Mouse (Mus musculus) CH12.LX (cell line): ENCODE results near the gene Olfr1410. TPM values are rescaled to one million over a fixed set of nuclear protein-coding genes. Genes with fewer than 3 reads are reported as not detected.

Experiments
- DNase-seq: peaks from one replicate; pipeline ENCODE4 v3.0.0-alpha.2; 2013; ENCODE audit errors: extremely low read depth
- H3K27ac ChIP-seq: 2 replicates; pipeline ENCODE4 v1.5.1; 2012; ENCODE audit warnings: low read depth, mild to moderate bottlenecking, control low read depth, moderate library complexity; ENCODE audit not compliant: insufficient read depth
- H3K27me3 ChIP-seq: replicated peaks from 2 replicates; pipeline ENCODE3; 2012; ENCODE audit warnings: inconsistent platforms
- H3K36me3 ChIP-seq, 2 experiments: replicated peaks in 1 of 2; 2 replicates each; pipeline versions ENCODE3 to v1.6.1; 2012; ENCODE audit warnings: inconsistent platforms in 1 of 2, low read length in 1 of 2, mild to moderate bottlenecking in 1 of 2, mixed read lengths in 1 of 2, moderate library complexity in 1 of 2; ENCODE audit not compliant: control insufficient read depth in 1 of 2, insufficient read depth in 1 of 2
- H3K4me1 ChIP-seq, 2 experiments: 2 replicates each; pipeline ENCODE4 v1.6.1; 2012; ENCODE audit warnings: inconsistent platforms in 1 of 2, moderate library complexity in 1 of 2; ENCODE audit not compliant: insufficient read depth in 2 of 2, control insufficient read depth in 1 of 2
- H3K4me2 ChIP-seq: 2 replicates; pipeline ENCODE4 v1.6.1; 2012; ENCODE audit warnings: low read depth, mild to moderate bottlenecking, control low read depth; ENCODE audit not compliant: poor library complexity, insufficient read depth, severe bottlenecking
- H3K4me3 ChIP-seq, 3 experiments: fragments of 150-350 bp in 1 of 3; sonication (generic) in 1 of 3; replicated peaks in 1 of 3; 2 replicates each; pipeline versions ENCODE3 to v1.5.1; 2011 to 2012; ENCODE audit warnings: low read depth in 2 of 3, low read length in 2 of 3, mild to moderate bottlenecking in 2 of 3, moderate library complexity in 2 of 3, control low read depth in 1 of 3, improper control_type of control experiment in 1 of 3, inconsistent platforms in 1 of 3, mixed read lengths in 1 of 3; ENCODE audit not compliant: poor library complexity in 1 of 3
- H3K79me2 ChIP-seq: replicated peaks from 2 replicates; pipeline ENCODE4 v1.6.1; 2012; ENCODE audit warnings: mild to moderate bottlenecking, moderate library complexity; ENCODE audit not compliant: control insufficient read depth, poor library complexity, insufficient read depth, severe bottlenecking; ENCODE audit errors: extremely low read depth
- H3K9ac ChIP-seq: 2 replicates; pipeline ENCODE4 v1.6.1; 2012; ENCODE audit warnings: low read depth, mild to moderate bottlenecking, control low read depth, moderate library complexity; ENCODE audit not compliant: insufficient read depth
- H3K9me3 ChIP-seq: replicated peaks from 2 replicates; pipeline ENCODE3; 2012; ENCODE audit warnings: low read length, inconsistent platforms, mixed read lengths
- BHLHE40 ChIP-seq: IDR thresholded peaks from 2 replicates; pipeline ENCODE4 v1.6.1; 2011; ENCODE audit warnings: mild to moderate bottlenecking, low read depth, low read length, improper control_type of control experiment
- CHD1 ChIP-seq: IDR thresholded peaks from 2 replicates; pipeline ENCODE4 v1.6.1; 2012; ENCODE audit warnings: low read depth, low read length, improper control_type of control experiment, inconsistent platforms
- CHD2 ChIP-seq: IDR thresholded peaks from 2 replicates; pipeline ENCODE4 v1.6.1; 2011; ENCODE audit warnings: low read length, improper control_type of control experiment
- ELF1 ChIP-seq: IDR thresholded peaks from 2 replicates; pipeline ENCODE4 v1.6.1; 2014; ENCODE audit warnings: low read depth, mild to moderate bottlenecking, inconsistent platforms, low read length, improper control_type of control experiment
- ETS1 ChIP-seq: conservative IDR thresholded peaks from 2 replicates; pipeline ENCODE4 v1.6.1; 2012; ENCODE audit warnings: low read depth, mild to moderate bottlenecking, inconsistent platforms, low read length, improper control_type of control experiment, moderate library complexity
- GABPA ChIP-seq: IDR thresholded peaks from 2 replicates; pipeline ENCODE4 v1.6.1; 2012; ENCODE audit warnings: low read depth, low read length, improper control_type of control experiment, inconsistent platforms; ENCODE audit not compliant: insufficient replicate concordance
- HCFC1 ChIP-seq: IDR thresholded peaks from 2 replicates; pipeline ENCODE4 v1.6.1; 2012; ENCODE audit warnings: low read depth, mild to moderate bottlenecking, inconsistent platforms, low read length, improper control_type of control experiment
- JUND ChIP-seq: conservative IDR thresholded peaks from 2 replicates; pipeline ENCODE4 v1.6.1; 2011; ENCODE audit warnings: low read depth, low read length, improper control_type of control experiment
- MAFK ChIP-seq: IDR thresholded peaks from 2 replicates; pipeline ENCODE4 v1.6.1; 2011; ENCODE audit warnings: low read length, improper control_type of control experiment; ENCODE audit not compliant: insufficient replicate concordance
- MAX ChIP-seq: IDR thresholded peaks from 2 replicates; pipeline ENCODE4 v1.6.1; 2011; ENCODE audit warnings: low read length, improper control_type of control experiment
- MEF2A ChIP-seq: IDR thresholded peaks from 2 replicates; pipeline ENCODE4 v1.6.1; 2014; ENCODE audit warnings: low read depth, mild to moderate bottlenecking, inconsistent platforms, low read length, improper control_type of control experiment, borderline replicate concordance
- MXI1 ChIP-seq: IDR thresholded peaks from 2 replicates; pipeline ENCODE4 v1.6.1; 2011; ENCODE audit warnings: mild to moderate bottlenecking, low read depth, low read length, improper control_type of control experiment
- MYC ChIP-seq: IDR thresholded peaks from 2 replicates; pipeline ENCODE4 v1.6.1; 2011; ENCODE audit warnings: low read depth, mild to moderate bottlenecking, improper control_type of control experiment, low read length
- NELFE ChIP-seq: IDR thresholded peaks from 2 replicates; pipeline ENCODE4 v1.6.1; 2011; ENCODE audit warnings: low read depth, low read length, improper control_type of control experiment
- NRF1 ChIP-seq: IDR thresholded peaks from 2 replicates; pipeline ENCODE4 v1.6.1; 2014; ENCODE audit warnings: low read depth, mild to moderate bottlenecking, inconsistent platforms, low read length, improper control_type of control experiment, moderate library complexity
- PAX5 ChIP-seq: IDR thresholded peaks from 2 replicates; pipeline ENCODE4 v1.6.1; 2012; ENCODE audit warnings: low read length, inconsistent platforms, mixed read lengths
- POLR2A ChIP-seq: IDR thresholded peaks from 2 replicates; pipeline ENCODE4 v1.6.1; 2011; ENCODE audit warnings: low read depth, mild to moderate bottlenecking, improper control_type of control experiment, low read length
- RCOR1 ChIP-seq: conservative IDR thresholded peaks from 2 replicates; pipeline ENCODE4 v1.6.1; 2012; ENCODE audit warnings: low read depth, mild to moderate bottlenecking, inconsistent platforms, low read length, improper control_type of control experiment
- SIN3A ChIP-seq: IDR thresholded peaks from 2 replicates; pipeline ENCODE4 v1.6.1; 2012; ENCODE audit warnings: low read length, improper control_type of control experiment, inconsistent platforms
- TBP ChIP-seq: conservative IDR thresholded peaks from 2 replicates; pipeline ENCODE4 v1.6.1; 2011; ENCODE audit warnings: low read depth, low read length, improper control_type of control experiment
- TCF12 ChIP-seq: IDR thresholded peaks from 2 replicates; pipeline ENCODE4 v1.6.1; 2014; ENCODE audit warnings: low read depth, mild to moderate bottlenecking, inconsistent platforms, low read length, improper control_type of control experiment
- UBTF ChIP-seq: IDR thresholded peaks from 2 replicates; pipeline ENCODE4 v1.6.1; 2012; ENCODE audit warnings: low read depth, mild to moderate bottlenecking, inconsistent platforms, low read length, improper control_type of control experiment, moderate library complexity
- USF1 ChIP-seq: IDR thresholded peaks from 2 replicates; pipeline ENCODE4 v1.6.1; 2014; ENCODE audit warnings: low read depth, mild to moderate bottlenecking, inconsistent platforms, low read length, improper control_type of control experiment
- ZKSCAN1 ChIP-seq: IDR thresholded peaks from 2 replicates; pipeline ENCODE4 v1.6.1; 2012; ENCODE audit warnings: low read depth, inconsistent platforms, low read length, improper control_type of control experiment, borderline replicate concordance
- ZMIZ1 ChIP-seq: IDR thresholded peaks from 2 replicates; pipeline ENCODE4 v1.6.1; 2012; ENCODE audit warnings: low read depth, mild to moderate bottlenecking, inconsistent platforms, low read length, improper control_type of control experiment
- ZNF384 ChIP-seq: IDR thresholded peaks from 2 replicates; pipeline ENCODE4 v1.6.1; 2012; ENCODE audit warnings: low read depth, low read length, improper control_type of control experiment, inconsistent platforms
- dilution Hi-C: fragments of 300-500 bp; cut with MboI; formaldehyde crosslinking; loops from 2 replicates; pipeline ENCODE4 v1.14.3; 2020; ENCODE audit warnings: low sequenced_read_pairs; ENCODE audit not compliant: extremely low pct_unique_long_range_greater_than_20kb, extremely low pct_ligation_motif_present
- in situ Hi-C: fragments of 300-500 bp; cut with MboI; formaldehyde crosslinking; loops from 3 replicates; pipeline ENCODE4 v1.14.3; 2019; ENCODE audit warnings: low sequenced_read_pairs, low pct_ligation_motif_present, low pct_unique_long_range_greater_than_20kb, mixed read lengths
- polyA plus RNA-seq: library from polyadenylated mRNA; unstranded; fragments of >175 nt; gene quantifications from 2 replicates; pipeline ENCODE4 v1.2.1, GENCODE M21; 2012; ENCODE audit warnings: low read depth; ENCODE audit not compliant: insufficient read length
- total RNA-seq, 2 experiments: library from RNA; depleted of rRNA; stranded (reverse); fragments of 300-350 nt in 1 of 2; fragments of >200 nt in 1 of 2; gene quantifications; 2 replicates each; pipeline ENCODE4 v1.2.3; 2012 to 2014

The Olfr1410 gene
- total and polyA plus RNA-seq, 3 experiments: 0.08 TPM; not detected in 2

- Histone ChIP-seq H3K9me3 (no peaks in the 10 kb centered on the region), H3K4me1 (peaks cover 0 to 2% of the 10 kb centered on the region in 2 experiments; a peak in 1 of 4 replicates), H3K27me3 (peaks cover 15% of the 10 kb centered on the region), H3K4me2 (no peak overlapping the region), H3K36me3 (peaks cover 34 to 49% of the 10 kb centered on the region in 2 experiments), H3K4me3 (no peak overlapping the region), H3K27ac (no peak overlapping the region), H3K79me2 (0 out of 2 replicates have a peak, but pooled peaks cover under 1% of the 10 kb centered on the region), H3K9ac (no peak overlapping the region)
- dilution Hi-C loops (no loop called here), in situ Hi-C loops (no loop called here)
- TF ChIP-seq MEF2A (no peak), ZMIZ1 (no peak), SIN3A (no peak), POLR2A (no peak), MYC (no peak), NRF1 (no peak), CHD2 (no peak), MAFK (no peak), PAX5 (no peak), GABPA (no peak), USF1 (no peak), RCOR1 (no peak), TBP (no peak), ZNF384 (no peak), JUND (no peak), BHLHE40 (no peak), ETS1 (no peak), ELF1 (no peak), MAX (no peak)
- DNase-seq: no peak
These were observed 29.0 kb downstream of the Olfr1410 start for GRCm38 (mm10) chr1:92634569-92634968.

- in situ Hi-C loops: no loop called here
- Histone ChIP-seq H3K36me3 (peaks cover 35 to 54% of the 10 kb centered on the region in 2 experiments), H3K9me3 (no peaks in the 10 kb centered on the region), H3K4me1 (peaks cover 1 to 7% of the 10 kb centered on the region in 2 experiments; a peak in 3 of 4 replicates), H3K27ac (no peak overlapping the region)
- TF ChIP-seq SIN3A (no peak), NELFE (no peak), UBTF (no peak), MXI1 (no peak), ETS1 (no peak), HCFC1 (no peak), MEF2A (no peak), MAX (no peak), ZMIZ1 (no peak), POLR2A (no peak), CHD1 (no peak), ZKSCAN1 (no peak), TCF12 (no peak)
- TF ChIP-seq, all 38 proteins: peak for 0
- dilution Hi-C loops: no loop called here
- Histone ChIP-seq H3K79me2 (0 out of 2 replicates have a peak, but pooled peaks cover 3% of the 10 kb centered on the region), H3K4me3 (no peak overlapping the region), H3K4me2 (no peak overlapping the region), H3K9ac (no peak overlapping the region), H3K27me3 (peaks cover 13% of the 10 kb centered on the region)
- DNase-seq: no peak
These were observed 29.5 kb downstream of the Olfr1410 start for GRCm38 (mm10) chr1:92634976-92635599.
